Mouse (Mus musculus): ENCODE results near the gene Isg20l2.

The Isg20l2 gene

DNA sequence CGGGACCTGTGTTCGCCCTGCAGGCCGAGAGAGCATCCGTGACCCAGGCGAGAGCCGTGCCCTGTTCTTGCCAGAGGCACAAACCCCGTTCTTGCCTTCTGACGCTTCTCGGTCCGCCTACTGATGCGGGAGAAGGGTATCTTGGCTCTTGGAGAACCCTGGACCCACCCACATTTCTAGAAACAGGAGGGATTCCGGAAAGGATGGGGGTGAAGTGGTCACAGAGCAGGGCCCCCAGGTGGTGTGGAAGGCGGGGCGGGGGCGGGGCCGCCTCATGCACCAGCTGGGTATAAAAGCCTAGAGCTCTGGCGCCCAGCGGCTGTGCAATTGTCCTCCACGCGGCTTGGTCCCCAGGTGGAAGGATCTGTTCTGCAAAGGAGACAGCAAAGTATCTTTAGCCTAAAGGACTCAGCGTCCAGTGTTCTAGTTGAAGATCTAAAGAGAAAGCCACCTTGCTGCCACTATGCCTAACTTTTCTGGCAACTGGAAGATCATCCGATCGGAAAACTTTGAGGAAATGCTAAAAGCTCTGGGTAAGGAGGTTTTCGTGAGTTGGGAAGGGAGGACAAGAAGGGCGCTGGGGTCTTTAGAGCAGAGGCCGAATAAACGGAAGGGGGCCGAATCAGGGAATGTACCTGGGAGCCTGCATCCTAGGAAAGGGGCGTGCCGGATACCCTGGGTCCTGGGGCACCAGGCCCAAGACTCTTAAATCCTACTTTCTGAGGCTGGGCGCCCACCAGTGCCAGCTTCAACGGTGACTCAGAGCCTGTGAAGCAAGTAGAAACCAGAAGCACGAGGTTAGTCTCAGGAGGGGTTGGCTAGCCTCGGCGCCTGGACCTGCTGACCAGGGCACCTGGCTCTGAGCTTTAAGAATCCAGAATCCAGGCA is 18.5 kb downstream of the Isg20l2 start, which contains the start of gene Crabp2:
Crabp2 (plus strand) TSS at position 289 of the 888 bp plus-strand sequence.
- no peak for DNase-seq (ENCODE audit: low read depth)

DNA sequence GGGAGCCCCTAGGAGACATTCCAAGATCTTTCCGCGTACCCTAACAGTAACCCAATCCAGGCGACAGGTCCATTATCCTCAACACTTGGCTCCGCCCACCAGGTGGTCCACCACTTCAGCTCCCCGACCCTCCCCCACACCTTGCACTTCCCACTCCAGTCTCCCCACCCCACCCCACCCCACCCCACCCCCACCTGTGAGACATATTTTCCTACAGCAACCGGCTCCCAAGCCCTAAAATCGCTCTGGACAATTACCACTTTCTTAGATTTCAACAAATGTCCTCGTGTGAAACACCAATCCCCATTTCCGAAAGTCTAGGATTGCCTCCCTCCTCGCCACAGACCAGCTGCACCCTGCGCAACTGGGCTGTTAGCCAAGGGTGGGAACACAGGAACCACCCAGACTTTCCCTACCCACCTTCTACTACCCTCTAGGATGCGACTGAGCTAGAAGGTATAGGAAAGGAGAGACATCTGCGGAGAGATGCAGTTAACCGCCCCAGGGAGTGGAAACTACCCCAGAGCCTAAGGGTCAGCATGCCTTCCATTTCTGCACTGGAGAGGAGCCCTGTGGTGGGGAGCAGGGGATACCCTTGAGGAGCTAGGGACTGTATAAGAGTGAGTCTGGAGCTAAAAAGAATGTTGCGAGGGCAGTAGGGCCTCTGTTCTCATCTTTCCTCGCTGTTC is 19.3 kb downstream of the Isg20l2 start:
- no peak for DNase-seq (ENCODE audit: low read depth)

DNA sequence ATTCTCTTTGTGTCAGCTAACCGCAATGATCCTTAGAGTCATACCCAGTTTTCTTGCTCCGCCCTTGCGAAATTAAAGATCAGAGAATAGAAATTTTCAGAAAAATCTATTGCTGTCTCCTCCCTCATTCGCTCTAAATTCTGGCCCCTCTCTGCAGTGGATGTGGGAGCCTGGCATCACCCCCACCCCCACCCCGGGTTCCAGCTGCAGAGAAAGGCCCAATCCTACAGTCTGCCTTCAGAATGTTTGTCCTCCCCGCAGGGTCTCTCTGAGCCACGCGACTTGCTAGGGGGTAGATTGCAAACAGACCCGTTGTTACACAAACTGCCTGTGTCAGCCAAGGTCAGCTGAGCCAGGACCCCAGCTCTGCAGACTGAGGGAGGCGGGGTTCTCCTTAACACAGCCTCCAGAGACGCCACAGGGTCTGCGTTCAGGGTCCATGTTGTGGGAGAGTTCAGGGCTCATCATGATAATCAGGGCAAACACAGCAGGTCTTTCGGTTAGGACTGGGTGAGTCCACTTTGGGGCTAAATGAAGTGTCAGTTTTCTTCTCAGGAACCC is 19.9 kb downstream of the Isg20l2 start:
- no peak for DNase-seq (ENCODE audit: low read depth)

DNA sequence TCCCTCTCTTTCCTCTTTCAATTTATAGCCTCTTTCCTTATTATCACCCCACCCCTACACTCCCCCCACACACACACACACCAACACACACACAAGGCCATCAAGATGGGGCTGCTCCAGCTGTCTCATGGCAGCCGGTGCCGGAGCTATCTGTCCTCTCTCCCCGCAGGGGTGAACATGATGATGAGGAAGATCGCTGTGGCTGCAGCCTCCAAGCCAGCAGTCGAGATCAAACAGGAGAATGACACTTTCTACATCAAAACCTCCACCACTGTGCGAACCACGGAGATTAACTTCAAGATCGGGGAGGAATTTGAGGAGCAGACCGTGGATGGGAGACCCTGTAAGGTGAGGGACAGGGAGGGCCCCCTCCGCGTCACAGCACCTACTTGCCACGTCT is 21.8 kb downstream of the Isg20l2 start:
- DNase-seq (ENCODE audit: low read depth): no peak

DNA sequence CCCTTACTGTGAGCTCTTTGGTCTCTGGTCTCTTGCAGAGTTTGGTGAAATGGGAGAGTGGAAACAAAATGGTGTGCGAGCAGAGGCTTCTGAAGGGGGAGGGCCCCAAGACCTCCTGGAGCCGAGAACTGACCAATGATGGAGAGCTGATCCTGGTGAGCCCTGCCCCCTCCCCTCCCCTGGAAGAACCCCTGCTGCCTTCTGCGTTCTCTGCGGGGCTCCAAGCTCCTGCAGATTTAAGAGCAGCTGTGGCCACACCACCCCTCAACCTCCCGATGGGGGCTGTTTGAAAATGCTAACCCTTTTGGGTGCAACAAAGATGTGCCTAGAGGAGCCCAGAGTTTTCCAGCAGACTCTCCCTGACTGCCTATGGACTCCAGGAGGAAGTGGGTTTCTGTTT is 22.3 kb downstream of the Isg20l2 start:
- no peak for DNase-seq (ENCODE audit: low read depth)

DNA sequence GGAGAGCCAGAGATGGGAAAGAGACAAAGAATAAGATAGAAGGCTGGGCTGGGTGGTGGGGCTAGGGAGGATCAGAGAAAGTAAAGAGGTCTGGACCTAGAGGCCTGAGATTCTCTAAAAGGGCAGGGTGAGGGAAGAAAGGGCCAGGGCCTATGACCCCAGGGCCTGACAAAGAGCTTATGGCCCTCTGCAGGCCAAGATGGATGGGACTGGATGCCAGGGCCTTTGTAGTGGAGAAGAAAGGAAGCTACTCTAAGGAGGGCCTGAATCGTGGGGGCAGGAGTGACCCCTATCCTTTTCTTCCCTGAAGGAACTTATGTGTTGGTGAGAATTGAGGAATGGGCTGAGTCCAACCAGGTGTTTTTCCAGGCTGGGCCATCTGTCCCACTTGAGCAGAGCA is 27.9 kb downstream of the Isg20l2 start:
- DNase-seq (ENCODE audit: low read depth): no peak

DNA sequence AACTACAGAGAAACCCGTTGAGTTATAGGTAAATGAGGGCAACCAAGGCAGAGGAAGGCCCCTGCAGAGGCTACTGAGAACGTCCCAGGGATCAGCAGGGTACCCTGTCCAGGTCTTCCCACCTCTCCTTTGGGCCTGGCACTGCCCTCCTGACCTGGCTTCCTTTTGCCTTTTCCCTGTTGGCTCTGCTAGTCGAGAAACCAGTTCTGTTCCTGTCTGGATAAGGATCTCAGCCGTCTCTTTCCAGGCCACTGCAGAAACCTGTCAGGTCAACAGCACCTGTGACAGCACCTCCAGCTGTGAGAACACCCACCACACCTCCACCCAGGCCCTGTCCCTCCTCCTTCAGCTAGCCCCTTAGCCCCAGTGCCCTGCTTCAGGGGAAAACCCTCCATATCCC is 28.4 kb downstream of the Isg20l2 start:
- DNase-seq (ENCODE audit: low read depth): no peak

DNA sequence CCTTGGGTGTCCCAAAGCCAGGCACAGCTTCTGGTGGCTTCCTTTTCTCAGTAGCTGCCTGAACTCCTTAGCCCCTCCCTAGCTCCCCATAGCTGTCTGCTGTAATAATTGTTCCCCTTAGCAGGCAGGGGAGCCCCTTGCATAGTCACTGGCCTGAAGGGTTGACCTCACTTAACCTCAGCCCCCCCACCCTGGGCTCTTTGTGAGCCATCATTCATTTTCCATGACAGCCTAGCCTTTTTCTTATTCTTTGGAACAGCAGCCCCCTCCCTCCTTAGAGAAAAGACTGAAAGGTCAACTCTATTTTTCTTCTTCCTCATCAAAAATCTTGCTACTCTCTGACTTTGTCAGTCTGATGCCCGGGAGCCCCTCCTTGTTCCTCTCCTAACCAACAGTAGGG is 28.9 kb downstream of the Isg20l2 start:
- no peak for DNase-seq (ENCODE audit: low read depth)

DNA sequence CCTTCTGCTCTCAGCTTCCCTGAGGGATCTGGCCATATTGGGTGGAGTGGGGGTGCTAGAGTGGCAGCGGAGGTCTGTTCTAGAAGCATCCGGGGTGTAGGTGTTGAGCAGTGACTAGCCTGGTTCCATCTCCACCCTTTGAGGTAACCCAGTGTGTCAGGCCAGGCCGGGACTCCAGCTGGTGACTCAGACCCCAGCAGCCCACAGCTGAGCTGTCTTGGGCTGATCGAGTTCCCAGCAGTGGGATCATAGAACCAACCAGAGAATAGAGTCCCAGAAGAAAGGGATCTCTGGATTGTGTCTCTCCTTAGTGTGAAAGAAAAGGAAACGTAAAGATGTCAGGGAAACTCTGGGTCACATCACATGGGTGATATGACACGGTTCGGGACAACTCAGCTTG is 29.3 kb downstream of the Isg20l2 start:
- DNase-seq (ENCODE audit: low read depth): no peak

DNA sequence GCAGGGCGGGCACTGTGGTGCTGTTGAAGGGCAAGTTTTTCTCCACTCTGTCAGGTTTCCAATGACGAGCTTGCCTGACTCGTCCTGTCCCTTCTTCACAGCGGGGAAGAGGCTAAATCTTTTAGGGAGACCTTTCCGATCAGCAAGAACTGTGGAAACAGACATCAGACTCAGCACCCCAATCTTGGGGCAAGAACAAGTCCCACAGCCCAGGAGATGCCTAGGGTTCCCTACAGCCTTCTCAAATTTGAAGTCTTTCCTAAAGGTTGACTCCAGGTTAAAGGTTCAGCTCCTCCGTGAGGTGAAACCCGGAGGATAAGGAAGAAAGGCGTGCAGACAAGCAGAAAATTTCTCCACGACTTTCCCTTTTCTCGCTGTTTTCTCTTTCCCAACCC is 30.1 kb downstream of the Isg20l2 start:
- DNase-seq (ENCODE audit: low read depth): no peak

DNA sequence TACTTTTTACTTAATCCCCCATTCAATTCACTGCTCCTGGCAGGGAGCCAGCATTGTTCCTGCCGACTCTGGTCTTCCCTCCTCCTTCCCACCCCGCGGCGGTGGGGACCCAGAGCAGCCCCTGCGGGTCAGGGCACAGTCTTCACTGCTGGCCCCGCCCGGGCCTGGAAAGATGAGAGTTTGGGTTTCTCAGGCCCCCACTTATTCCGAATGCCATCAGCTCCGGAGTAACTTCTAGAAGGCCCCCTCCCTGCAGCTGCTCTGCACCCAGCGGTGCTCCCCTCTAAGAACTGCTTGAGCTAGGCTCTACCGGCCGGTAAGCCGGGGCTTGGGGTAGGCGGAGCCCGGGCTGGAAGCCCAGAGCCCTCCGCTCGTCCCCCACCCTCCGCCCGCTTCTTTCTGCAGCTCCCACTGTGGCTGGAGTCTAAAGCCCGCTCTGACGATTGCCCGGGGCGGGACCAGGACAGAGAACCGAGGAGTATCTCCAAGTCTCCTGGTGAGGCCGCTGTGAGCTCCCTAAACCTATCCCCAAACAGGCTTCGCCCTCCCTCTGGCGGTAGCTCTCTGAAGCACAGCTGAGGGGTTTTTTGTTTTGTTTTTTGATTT is 30.6 kb downstream of the Isg20l2 start:
- peak; percentile 85 for DNase-seq (ENCODE audit: low read depth)

DNA sequence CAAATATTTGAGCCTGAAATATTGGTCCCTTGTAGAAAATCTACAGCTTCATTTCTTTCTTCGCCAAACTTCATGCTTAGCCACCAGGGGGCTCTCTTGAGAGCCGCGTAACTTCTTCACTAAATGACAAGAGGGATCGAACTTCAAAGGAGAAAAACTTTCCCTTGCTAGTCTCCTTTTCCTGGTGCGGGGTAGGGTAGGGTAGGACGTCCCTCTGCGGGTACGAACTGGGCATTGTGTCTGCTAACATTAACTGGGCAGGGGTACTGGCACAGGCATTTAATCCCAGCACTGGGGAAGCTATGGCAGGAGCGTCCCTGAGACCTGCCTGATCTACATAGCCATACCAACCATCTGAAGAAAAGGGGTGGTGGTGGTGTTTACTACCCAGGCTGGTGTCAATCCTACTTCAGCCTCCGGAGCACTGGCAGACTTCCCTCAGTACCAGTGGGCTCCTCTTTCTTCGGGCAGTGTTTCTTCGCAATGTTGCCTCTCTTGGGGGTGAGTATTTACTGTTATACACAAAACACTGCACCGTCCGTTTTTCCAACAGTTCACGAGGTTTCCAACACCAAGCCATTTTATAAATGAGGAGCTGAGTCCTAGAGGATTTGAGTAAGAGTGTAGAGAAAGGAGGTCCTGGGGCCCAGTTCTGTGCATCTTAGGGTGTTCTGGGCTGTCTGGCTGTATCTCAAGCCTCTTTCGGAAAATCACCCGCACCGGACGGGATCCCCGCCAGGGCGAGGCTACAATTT is 40.2 kb downstream of the Isg20l2 start:
- no peak for DNase-seq (ENCODE audit: low read depth)

DNA sequence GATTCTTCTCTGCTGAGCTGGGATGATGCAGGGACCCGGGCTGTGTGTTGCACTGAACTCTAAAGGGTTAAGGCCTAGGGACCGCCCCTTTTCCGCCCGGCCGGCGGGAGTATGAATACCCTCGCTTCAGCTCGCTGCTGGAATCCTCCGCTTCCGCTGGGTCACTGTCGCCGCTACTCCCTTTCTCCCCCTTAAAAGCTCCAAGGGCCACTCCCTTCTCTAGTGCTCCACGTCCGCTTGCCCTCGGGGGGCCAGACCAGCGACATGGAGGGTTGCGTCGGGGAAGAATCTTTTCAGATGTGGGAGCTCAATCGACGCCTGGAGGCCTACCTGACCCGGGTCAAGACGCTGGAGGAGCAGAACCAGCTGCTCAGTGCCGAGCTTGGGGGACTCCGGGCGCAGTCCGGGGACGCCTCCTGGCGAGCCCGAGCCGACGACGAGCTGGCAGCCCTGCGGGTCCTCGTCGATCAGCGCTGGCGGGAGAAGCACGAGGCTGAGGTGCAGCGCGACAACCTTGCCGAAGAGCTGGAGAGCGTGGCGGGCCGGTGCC is 40.9 kb downstream of the Isg20l2 start, which contains the start of gene Nes:
Nes (plus strand) TSS at position 140 of the 550 bp plus-strand sequence.
- DNase-seq (ENCODE audit: low read depth): no peak

DNA sequence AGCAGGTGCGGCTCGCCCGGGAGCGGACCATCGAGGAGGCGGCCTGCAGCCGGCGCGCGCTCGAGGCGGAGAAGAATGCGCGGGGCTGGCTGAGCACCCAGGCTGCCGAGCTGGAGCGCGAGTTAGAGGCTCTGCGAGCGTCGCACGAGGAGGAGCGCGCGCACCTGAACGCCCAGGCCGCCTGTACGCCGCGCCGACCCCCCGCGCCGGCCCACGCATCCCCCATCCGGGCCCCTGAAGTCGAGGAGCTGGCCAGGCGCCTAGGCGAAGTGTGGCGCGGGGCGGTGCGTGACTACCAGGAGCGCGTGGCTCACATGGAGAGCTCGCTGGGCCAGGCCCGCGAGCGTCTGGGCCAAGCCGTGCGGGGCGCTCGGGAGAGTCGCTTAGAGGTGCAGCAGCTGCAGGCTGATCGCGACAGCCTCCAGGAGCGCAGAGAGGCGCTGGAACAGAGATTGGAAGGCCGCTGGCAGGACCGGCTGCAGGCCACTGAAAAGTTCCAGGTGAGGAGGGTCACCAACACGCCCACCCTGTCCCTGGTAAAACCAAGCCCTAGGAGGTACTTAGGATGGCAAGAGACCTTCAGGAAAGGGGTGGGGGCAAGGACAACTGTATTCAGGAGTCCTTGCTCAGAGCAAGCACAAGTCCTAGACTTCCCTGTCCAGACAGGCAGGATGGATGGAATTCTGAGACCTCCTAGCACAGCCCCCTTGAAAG is 41.5 kb downstream of the Isg20l2 start:
- DNase-seq (ENCODE audit: low read depth): no peak

DNA sequence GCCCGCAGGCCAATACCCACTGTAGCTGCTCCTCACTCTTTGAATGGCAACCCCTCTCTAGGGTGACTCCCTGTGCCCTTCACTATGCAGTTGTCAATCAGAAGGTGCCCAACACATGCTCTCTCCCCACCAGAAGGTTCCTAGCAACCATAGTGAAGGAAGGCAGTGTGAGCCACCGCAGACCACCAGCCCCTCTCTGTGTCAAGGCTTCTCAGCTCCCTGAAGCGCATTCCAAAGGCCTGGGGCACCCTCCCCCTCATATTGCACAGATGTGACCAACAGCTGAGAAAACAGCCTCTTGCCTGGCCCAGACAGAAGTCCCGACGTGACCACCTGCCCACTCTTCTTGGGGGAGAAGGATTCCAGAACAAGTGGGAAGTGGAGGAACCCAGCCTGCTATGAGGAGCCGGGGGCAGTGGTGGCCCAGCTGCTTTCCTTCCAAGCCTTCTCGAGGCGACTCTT is 42.1 kb downstream of the Isg20l2 start:
- no peak for DNase-seq (ENCODE audit: low read depth)

DNA sequence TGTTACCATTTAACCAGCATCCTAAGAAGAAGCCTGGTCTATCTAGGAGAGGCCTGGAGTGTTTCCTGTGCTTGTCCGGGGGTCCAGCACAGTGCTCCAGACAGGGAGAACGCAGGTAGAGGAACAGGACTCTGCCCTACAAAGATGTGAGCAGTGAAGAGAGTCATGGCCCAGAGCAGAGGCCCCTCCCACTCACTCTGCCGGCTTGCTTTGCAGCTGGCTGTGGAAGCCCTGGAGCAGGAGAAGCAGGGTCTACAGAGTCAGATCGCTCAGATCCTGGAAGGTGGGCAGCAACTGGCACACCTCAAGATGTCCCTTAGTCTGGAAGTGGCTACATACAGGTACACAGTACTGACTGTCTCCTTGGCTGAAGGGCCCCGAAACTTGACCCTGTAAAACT is 42.7 kb downstream of the Isg20l2 start:
- DNase-seq (ENCODE audit: low read depth): no peak

DNA sequence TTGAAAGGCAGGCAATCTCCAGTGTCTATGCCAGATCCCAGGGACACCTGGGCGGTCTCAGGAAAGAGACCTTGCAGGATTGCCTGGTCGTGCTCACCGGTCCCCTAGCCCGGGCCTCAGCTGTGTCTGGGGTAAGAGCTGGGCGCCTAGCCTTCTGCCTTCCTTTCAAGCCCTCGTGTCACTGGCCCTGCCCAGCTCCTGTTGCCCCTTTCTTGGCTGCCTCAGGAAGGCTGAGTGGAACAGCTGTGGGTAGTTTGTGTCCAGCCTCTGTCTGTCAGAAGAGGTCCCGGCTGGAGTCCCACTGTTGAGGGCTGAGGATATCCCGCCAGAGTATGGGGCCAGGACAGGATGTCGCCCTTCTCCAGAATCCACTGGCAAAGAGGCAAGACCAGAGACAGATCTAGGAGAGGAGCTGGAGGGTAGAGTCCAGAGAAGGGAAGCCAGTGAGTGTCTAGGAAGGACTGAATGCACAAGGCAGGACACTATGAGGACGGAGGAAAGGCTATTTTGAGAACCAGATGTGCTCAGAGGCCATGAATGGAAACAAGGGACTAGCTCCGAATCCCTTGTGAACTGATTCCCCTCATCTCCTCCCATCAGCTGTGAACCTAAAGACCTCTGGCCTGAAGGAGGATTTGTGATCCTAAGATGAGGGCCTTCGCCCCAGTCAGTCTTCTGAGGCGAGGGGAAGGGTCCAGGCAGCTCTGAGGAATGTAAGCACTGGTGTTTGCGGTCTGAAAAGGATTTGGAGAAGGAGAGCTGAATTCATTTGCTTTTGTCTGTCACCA is 43.7 kb downstream of the Isg20l2 start:
- DNase-seq (ENCODE audit: low read depth): no peak

DNA sequence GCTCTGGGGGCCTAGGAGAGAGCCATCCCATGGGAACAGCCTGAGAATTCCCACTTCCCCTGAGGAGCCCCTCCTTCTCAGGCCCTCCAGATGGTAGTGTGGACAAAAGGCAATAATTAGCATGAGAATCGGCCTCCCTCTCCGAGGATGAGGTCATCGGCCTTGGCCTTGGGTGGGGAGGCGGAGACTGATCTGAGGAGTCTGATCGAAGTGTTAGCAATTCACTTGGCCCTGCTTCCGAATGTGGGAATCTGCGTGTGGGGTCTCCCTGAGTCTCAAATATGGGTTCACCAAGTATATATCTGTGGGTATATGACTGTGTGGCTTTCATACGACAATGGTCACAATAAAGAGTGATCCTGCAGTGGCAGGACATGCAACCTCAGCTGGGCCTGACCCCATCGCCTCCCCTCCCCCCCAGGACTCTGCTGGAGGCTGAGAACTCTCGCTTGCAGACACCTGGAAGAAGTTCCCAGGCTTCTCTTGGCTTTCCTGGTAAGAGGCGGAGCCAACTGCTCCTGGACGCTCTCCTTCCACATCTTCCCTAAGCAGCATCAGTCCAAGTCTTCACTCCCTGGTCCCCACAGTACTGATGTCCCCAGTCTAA is 44.4 kb downstream of the Isg20l2 start:
- DNase-seq (ENCODE audit: low read depth): no peak

DNA sequence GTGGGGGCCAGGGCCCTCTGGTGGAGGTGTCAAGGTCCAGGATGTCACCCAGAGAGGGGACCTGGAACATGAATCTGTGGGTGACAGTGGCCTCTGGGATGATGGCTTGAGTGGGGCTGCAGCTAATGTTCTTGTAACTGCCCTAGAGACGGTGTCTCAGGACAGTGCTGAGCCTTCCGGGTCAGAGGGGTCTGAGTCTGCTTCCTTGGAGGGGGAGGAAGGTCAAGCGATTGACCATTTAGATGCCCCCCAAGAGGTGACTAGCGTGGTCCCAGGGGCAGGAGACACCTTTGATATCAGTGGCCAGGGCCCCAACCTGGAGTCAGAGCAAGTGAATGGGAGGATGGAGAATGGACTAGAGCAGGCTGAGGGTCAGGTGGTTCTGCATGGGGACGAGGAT is 49.4 kb downstream of the Isg20l2 start:
- no peak for DNase-seq (ENCODE audit: low read depth)

DNA sequence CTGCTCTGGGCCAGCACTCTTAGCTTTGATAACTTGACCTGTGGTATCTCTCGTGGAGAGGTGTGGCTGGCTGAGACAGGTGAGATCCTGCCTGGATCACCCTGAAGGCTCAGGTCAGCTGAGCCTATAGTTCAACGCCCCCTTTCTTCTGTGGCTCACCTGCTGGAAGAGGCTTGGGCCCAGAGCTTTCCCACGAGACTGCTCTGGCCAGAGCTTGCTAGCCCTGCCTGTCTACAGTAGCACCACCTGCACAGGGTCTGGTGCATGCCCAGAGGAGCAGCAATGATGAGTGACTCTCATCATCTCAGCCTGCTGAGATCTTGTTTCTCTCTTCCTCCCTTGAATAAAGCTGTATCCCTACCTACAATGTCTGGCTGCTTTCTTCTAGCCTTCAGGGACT is 50.0 kb downstream of the Isg20l2 start:
- DNase-seq (ENCODE audit: low read depth): no peak

Data from fibroblast of lung, adult 2 months (primary cell).